Mouse (Mus musculus) lung, embryonic 15.5 days (tissue): Measurements from ENCODE around the gene Rabgap1. TPM values are rescaled to one million over a fixed set of nuclear protein-coding genes. Genes with fewer than 3 reads are reported as not detected.

ENCODE experiments used
- ATAC-seq: fragments of 200-750 bp; cut with Nextera tagmentation; 2 replicates; pipeline ENCODE4 v1.8.0; 2017; ENCODE audit warnings: moderate number of reproducible peaks, borderline replicate concordance; ENCODE audit not compliant: low FRiP score, low TSS enrichment; ENCODE audit errors: extremely low read depth
- H3K27ac ChIP-seq: fragments of 300-500 bp; sonication (generic); 2 replicates; pipeline ENCODE4 v1.5.1; 2015; ENCODE audit warnings: moderate library complexity, mild to moderate bottlenecking, inconsistent platforms
- H3K27me3 ChIP-seq: fragments of 300-500 bp; sonication (generic); 2 replicates; pipeline ENCODE4 v1.6.1; 2015; ENCODE audit warnings: inconsistent platforms
- H3K36me3 ChIP-seq: fragments of 300-500 bp; sonication (generic); 2 replicates; pipeline ENCODE4 v1.6.1; 2015; ENCODE audit warnings: inconsistent platforms
- H3K4me1 ChIP-seq: fragments of 300-500 bp; sonication (generic); 2 replicates; pipeline ENCODE4 v1.6.1; 2015; ENCODE audit warnings: inconsistent platforms
- H3K4me2 ChIP-seq: fragments of 300-500 bp; sonication (generic); 2 replicates; pipeline ENCODE4 v1.6.1; 2015; ENCODE audit warnings: inconsistent platforms, mild to moderate bottlenecking, moderate library complexity
- H3K4me3 ChIP-seq: fragments of 300-500 bp; sonication (generic); 2 replicates; pipeline ENCODE4 v1.5.1; 2015; ENCODE audit warnings: mild to moderate bottlenecking, inconsistent platforms
- H3K9ac ChIP-seq: fragments of 300-500 bp; sonication (generic); 2 replicates; pipeline ENCODE4 v1.6.1; 2015; ENCODE audit warnings: inconsistent platforms
- H3K9me3 ChIP-seq: fragments of 300-500 bp; sonication (generic); 2 replicates; pipeline ENCODE4 v1.6.1; 2016; ENCODE audit warnings: inconsistent platforms
- WGBS: fragments of 180-500 bp; shearing (Covaris S2); methylation state at CpG from one replicate; pipeline ENCODE4 v1.1.7; 2015; 5-methylcytosine and 5-hydroxymethylcytosine counted together
- polyA plus RNA-seq: library from polyadenylated mRNA; unstranded; fragments of >200 nt; fragmentation: Nextera tagmentation; extraction: Ambion mirVana; gene quantifications from 2 replicates; pipeline ENCODE4 v1.2.1, GENCODE M21; 2015

Gene Rabgap1
- 38.2 and 42.9 TPM in 2 replicates for polyA plus RNA-seq

DNA sequence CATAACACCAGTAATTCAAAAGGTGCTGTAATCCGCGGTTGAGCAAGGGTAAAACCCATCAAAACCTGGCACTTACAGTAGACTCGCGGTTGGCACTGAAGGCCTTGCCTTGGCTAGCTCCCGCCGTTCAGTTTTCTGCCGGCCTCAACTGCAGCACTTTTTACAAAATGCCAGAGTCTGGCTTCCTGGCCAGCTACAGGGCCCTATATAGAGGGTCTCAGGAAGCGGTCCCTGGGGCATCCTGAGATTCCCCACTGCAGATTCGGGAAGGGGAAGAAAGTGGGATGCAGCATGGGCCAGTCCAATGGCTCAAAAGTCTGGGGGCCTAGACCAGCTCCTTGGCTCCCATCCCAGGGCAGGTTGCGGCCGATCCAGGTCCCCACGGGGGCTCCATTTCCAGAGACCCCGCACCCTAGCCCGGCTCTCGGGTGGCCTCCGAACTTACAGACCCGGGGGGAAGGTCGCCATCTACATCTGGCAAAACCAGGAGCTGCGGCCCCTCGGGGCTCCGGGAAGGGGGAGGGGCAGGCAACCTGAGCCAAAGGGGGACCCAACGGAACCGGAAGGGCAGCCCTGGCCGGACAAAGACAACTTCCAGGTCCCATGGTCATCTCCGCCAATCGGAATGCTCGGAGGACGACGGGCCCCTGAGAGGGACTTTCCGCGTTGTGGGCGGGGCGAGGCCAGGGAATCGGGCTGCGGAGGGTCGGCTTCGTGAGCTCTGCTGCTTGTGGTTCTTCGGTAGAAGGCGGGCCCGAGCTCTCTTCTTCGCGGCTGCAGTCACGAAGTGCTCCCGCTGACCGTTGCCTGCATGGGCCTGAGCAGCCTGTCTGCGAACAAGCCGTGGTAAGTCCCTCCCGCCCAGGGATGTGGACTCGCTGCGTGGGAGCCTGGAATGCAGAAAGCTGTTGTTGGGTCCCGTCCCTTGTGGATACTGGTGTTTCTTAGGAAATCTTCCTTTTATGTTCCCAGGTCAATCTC is at the start of gene Rabgap1, which contains the start of the genes Zbtb26 and Zbtb6:
Rabgap1 (plus strand) TSS at position 669 of the 981 bp plus-strand sequence.
Zbtb26 (minus strand) TSS at position 525 of the 981 bp plus-strand sequence.
Zbtb6 (minus strand) TSS at position 561 of the 981 bp plus-strand sequence.
- H3K4me1 ChIP-seq = peaks cover 16% of the 10 kb centered on the region; the same call in 1 of the 2 replicates
- H3K27me3 ChIP-seq = no peaks in the 10 kb centered on the region
- H3K9ac ChIP-seq = peak within 1 kb of the TSS; percentile 90
- H3K4me2 ChIP-seq = peak within 1 kb of the TSS; percentile 65
- no peaks in the 10 kb centered on the region for H3K9me3 ChIP-seq
- peak within 1 kb of the TSS; percentile 86 for H3K27ac ChIP-seq
- WGBS = under 1% methylated on average over 51 of the region's 51 CpGs
- H3K36me3 ChIP-seq = no peaks in the 10 kb centered on the region
- peak within 1 kb of the TSS; percentile 81 for H3K4me3 ChIP-seq
- peak; percentile 100 for ATAC-seq

DNA sequence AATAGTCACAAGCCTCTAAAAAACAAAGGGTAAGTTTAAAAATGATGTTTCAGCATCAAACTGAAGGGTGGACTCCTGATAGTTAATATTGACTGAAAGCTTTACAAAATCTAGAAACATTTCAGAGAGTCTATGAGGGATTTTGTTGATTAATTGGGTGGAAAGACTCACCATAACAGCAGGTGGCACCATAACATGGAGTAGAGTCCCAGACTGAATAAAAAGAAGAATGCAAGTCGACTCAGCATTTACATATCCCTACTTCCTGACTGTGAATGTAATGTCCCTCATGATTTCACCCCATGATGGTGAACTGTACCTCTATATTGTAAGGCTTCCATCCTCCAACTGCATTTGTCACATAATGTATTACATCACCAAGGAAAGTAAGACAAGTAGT is 47.5 kb upstream of the Rabgap1 start:
- no peaks in the 10 kb centered on the region for H3K4me1 ChIP-seq
- no peak overlapping the region for H3K9ac ChIP-seq
- peaks cover 26% of the 10 kb centered on the region for H3K36me3 ChIP-seq
- H3K4me2 ChIP-seq = no peak overlapping the region
- H3K27me3 ChIP-seq = no peaks in the 10 kb centered on the region
- no peak overlapping the region for H3K4me3 ChIP-seq
- no peak for ATAC-seq
- H3K27ac ChIP-seq = no peak overlapping the region
- WGBS = 52% methylated on average over 1 of the region's 1 CpGs
- no peaks in the 10 kb centered on the region for H3K9me3 ChIP-seq

DNA sequence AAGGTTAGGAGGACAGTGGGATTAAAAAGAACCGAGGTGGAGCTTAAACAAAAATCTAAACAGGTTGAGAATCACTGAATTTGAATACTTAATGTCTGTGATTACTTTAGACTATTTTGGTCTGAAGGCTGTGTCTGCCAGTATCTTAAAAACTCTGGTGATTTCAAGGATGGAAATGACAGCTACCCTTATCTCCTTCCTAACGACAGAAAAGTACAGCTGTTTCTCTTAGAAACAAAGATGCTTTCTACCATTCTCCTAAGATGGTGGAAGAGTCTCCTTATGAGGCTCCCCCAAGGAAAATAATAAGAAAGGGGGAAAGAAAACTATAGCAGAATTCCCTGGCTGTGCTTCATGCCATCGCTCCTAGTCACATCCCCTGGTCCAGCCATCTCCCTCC is 21.2 kb upstream of the Rabgap1 start:
- Histone ChIP-seq H3K9me3 (no peaks in the 10 kb centered on the region), H3K9ac (peak overlapping the region; percentile 99), H3K4me1 (peaks cover 11% of the 10 kb centered on the region), H3K36me3 (no peaks in the 10 kb centered on the region), H3K27me3 (no peaks in the 10 kb centered on the region), H3K4me2 (peak overlapping the region; percentile 72), H3K4me3 (peak overlapping the region; percentile 100), H3K27ac (peak overlapping the region; percentile 97)
- ATAC-seq = no peak
- WGBS = 3% methylated on average over 3 of the region's 3 CpGs

DNA sequence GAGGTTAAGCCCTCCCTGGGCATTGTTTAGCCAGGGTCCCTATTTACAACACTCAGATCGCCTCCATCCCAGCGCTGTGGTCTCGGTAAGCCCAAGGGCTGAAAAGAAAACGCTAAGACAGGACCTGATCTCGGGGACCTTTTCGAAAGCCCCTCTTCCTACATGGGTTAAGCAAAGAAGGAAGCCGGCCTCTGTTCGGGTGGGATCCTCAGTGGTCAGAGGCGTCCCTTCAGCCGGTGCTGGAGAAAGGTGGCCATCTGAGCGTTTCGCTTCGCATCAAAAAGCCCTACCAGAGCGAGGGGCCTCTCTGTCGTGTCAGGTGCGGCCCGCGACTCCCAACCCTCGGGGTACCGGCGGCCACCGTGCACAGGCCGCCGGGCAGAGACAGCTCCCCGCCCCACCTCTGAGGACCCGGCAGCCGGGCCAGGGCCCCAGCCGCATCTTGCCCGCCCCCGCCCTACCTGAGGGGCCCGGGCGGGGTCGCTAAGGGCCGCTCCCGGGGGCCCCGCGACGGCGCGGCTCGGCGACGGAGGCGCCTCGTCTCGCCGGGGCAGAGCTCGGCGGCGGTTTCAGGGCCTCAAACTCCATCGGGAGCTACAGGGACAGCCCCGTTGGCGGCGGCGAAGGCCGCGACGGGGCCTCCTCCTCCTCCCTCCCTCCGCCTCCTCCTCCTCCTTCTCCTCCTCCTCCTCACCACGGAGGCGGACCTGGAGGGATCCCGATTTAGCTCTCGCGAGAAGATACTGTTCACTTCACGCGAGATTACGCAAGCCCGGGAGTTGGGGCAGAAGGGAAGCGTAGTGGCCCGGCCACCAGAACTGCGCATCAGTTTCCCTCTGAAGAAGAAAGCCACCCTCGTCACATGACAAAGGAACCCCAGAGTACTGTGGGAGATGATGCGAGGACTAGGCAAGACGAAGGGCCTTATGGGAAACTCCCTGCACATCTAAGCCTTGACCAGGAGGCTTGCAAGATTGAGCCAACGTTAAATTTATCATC is 20.5 kb upstream of the Rabgap1 start, which contains the start of gene Rc3h2:
Rc3h2 (minus strand) TSS at position 598 of the 999 bp plus-strand sequence.
- H3K4me2 ChIP-seq = peak within 1 kb of the TSS; percentile 72
- under 1% methylated on average over 73 of the region's 75 CpGs for WGBS
- peak; percentile 98 for ATAC-seq
- peaks cover under 1% of the 10 kb centered on the region; the same call in 1 of the 2 replicates for H3K36me3 ChIP-seq
- H3K27me3 ChIP-seq = no peaks in the 10 kb centered on the region
- peaks cover 11% of the 10 kb centered on the region for H3K4me1 ChIP-seq
- peak within 1 kb of the TSS; percentile 99 for H3K9ac ChIP-seq
- peak within 1 kb of the TSS; percentile 97 for H3K27ac ChIP-seq
- H3K9me3 ChIP-seq = no peaks in the 10 kb centered on the region
- peak within 1 kb of the TSS; percentile 100 for H3K4me3 ChIP-seq

DNA sequence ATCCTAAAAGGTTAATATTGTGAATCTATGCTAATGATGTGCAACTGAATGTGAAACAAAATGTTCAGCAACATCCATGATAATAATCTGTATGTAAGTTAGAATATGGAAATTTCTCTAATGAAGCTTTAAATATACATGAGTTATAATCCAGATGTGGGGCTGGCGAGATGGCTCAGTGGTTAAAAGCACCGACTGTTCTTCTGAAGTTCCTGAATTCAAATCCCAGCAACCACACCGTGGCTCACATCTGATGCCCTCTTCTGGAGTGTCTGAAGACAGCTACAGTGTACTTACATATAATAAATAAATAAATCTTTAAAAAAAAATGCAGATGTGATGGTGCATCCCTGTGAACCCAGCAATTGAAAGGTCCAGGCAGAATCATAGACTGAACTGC is 19.4 kb upstream of the Rabgap1 start:
- H3K9me3 ChIP-seq = no peaks in the 10 kb centered on the region
- peaks cover 13% of the 10 kb centered on the region for H3K4me1 ChIP-seq
- ATAC-seq = no peak
- H3K4me3 ChIP-seq = no peak overlapping the region
- H3K36me3 ChIP-seq = peaks cover 7% of the 10 kb centered on the region
- 59% methylated on average over 3 of the region's 3 CpGs for WGBS
- no peaks in the 10 kb centered on the region for H3K27me3 ChIP-seq
- H3K4me2 ChIP-seq = no peak overlapping the region
- H3K27ac ChIP-seq = no peak overlapping the region
- no peak overlapping the region for H3K9ac ChIP-seq

DNA sequence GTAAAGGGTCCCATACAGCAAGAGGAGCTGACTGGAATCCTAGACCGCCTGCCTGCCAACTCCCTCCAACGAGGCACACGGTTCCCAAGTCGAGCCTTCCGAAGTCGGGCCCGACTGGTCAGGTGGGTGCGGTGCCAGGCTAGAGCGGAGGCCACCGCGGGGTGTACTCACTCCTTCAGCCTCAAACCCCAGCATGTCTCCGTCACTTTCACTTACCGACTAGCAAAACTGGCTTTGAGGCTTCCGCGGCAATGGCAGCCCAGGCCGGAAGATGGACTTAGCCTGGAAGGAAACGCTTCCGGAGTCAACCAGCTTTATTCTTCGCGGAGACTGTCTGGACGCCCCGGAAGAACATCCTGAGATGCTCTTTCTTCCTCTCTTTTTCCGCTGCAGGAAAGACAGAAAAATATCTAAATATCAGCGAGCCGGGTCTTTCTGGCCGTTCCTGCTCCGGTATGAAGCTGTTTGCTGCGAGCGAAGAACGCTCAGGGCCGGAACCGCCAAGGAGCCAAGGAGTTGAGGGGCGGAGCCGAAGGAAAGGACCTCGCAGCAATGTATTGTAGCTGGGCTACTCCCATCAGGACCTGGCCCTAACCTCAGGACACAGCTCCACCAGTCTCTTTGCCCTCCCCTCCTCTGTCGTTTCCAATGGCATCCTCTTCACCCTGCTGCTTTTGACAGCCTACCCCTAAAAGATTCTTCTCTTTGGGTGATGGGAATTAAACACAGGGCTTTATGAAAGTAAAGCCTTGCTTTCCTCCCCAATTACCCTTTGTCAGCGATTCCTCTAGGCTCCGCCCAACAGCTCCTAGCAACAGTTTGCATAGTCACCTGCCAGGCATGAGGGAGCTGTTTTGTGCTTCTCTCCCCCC is 12.2 kb upstream of the Rabgap1 start:
- Histone ChIP-seq H3K27ac (peak overlapping the region; percentile 96), H3K27me3 (no peaks in the 10 kb centered on the region), H3K36me3 (peaks cover 18% of the 10 kb centered on the region), H3K4me3 (peak overlapping the region; percentile 87), H3K9ac (peak overlapping the region; percentile 82), H3K4me2 (peak overlapping the region; percentile 63), H3K4me1 (peaks cover 22% of the 10 kb centered on the region), H3K9me3 (no peaks in the 10 kb centered on the region)
- WGBS = under 1% methylated on average over 38 of the region's 38 CpGs
- peak; percentile 95 for ATAC-seq

DNA sequence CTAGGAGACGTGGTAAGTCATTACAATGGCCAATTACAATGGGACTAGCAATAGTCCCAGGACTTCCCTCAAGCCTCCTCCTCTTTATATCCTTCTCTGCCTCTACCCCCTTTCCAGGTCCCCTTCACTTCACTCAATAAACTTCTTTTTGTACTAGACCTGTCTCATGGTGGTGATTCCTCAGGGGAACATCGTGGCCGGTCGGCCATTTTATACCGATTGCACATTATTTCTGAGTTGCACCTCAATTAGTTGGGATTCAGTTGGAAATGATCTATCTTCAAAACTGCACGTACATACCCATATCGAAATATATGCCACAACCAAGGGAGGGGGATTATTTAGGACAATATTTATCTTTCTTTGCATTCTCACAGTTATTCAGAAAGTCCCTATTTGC is 11.5 kb upstream of the Rabgap1 start:
- peak overlapping the region; percentile 96 for H3K27ac ChIP-seq
- ATAC-seq = no peak; the same call in 1 of the 2 replicates
- WGBS = 29% methylated on average over 7 of the region's 7 CpGs
- no peaks in the 10 kb centered on the region for H3K9me3 ChIP-seq
- peaks cover 22% of the 10 kb centered on the region for H3K4me1 ChIP-seq
- peak overlapping the region; percentile 87 for H3K4me3 ChIP-seq
- no peak overlapping the region for H3K9ac ChIP-seq
- peak overlapping the region; percentile 63 for H3K4me2 ChIP-seq
- H3K36me3 ChIP-seq = peaks cover 25% of the 10 kb centered on the region
- H3K27me3 ChIP-seq = no peaks in the 10 kb centered on the region

DNA sequence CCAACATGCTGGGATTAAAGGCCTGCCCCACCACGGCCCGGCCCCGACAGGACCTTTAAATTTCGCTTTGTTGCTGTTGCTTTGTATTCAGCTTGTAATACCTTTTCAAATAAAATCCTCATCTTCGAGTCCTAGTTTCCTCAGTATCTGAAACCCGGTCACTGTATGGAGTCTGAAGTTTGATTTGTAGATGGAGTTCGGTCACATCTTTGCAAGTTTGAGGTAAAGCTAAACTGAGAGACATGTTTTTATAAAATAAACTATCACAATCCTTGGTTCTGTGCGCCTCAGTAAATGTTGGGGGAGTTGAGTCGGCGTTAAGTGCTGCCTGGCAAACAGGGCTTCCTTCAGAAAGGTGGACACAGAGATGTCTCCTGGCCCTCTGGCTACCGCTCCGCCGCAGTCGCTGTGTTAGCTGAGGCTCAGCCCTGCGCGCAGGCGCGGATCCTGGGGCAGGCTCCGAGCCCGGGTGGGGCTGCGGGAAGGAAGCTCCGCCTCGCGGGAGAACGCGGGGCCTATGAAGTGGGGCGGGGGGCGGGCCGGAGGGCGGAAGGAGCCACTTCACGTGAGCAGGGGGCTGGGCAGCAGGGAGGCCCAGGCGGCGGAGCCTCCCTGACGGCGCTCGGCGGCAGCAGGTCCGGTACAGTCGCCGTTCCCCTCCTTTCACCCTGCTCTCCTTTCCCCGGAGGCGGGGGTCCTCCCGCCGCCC is 8.7 kb downstream of the Rabgap1 start:
- Histone ChIP-seq H3K36me3 (no peaks in the 10 kb centered on the region), H3K9ac (peak overlapping the region; percentile 90), H3K4me3 (peak overlapping the region; percentile 79), H3K9me3 (no peaks in the 10 kb centered on the region), H3K4me1 (peaks cover 12% of the 10 kb centered on the region), H3K4me2 (peak overlapping the region; percentile 65), H3K27me3 (no peaks in the 10 kb centered on the region), H3K27ac (peak overlapping the region; percentile 93)
- 9% methylated on average over 31 of the region's 44 CpGs for WGBS
- ATAC-seq = peak; percentile 99

DNA sequence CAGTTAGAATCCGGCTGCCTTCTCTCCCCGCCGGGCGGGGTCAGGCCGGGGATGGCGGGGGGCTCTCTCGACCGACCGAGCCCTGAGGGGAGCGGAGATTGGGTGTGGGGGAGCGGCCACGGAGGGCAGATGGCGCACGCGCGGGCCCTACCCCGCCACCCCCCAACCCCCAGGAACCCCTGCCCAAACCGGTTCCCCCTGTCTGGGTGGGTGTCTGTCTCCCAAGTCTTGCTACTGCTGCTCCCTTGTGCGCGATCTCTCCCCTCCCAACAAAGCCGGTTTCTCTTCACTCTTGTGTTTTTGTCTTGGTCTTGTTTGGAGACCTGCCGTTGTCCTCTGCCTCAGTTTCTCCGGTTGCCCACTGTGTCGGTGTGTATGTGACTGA is 9.3 kb downstream of the Rabgap1 start:
- WGBS = 0% methylated on average over 18 of the region's 24 CpGs
- H3K4me3 ChIP-seq = peak overlapping the region; percentile 79
- H3K27me3 ChIP-seq = no peaks in the 10 kb centered on the region
- no peaks in the 10 kb centered on the region for H3K9me3 ChIP-seq
- H3K4me1 ChIP-seq = peaks cover 12% of the 10 kb centered on the region
- peak overlapping the region; percentile 65 for H3K4me2 ChIP-seq
- H3K36me3 ChIP-seq = no peaks in the 10 kb centered on the region
- peak overlapping the region; percentile 93 for H3K27ac ChIP-seq
- peak overlapping the region; percentile 90 for H3K9ac ChIP-seq
- peak; percentile 86 for ATAC-seq

DNA sequence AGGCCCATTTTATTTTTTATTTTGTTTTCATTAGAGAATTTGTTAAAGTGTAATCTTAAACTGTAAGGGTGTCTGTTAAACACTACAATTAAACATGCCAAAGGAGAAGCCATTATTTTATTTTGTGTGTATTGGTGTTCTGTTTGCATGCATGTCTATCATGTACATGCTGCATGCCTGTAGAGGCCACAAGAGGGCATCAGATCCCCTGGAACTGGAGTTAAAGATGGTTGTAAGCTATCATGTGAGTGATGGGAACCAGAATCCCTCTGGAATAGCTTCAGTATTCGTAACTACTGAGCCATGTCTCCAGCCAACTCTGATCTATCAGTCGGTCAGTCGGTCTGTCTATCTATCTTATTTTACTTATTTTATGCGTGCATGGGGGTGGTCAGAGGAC is 17.6 kb downstream of the Rabgap1 start:
- Histone ChIP-seq H3K27ac (no peak overlapping the region), H3K9ac (no peak overlapping the region), H3K36me3 (no peaks in the 10 kb centered on the region), H3K4me2 (no peak overlapping the region), H3K4me3 (no peak overlapping the region), H3K27me3 (no peaks in the 10 kb centered on the region), H3K9me3 (no peaks in the 10 kb centered on the region), H3K4me1 (0 out of 2 replicates have a peak, but pooled peaks cover 2% of the 10 kb centered on the region)
- 92% methylated on average over 4 of the region's 4 CpGs for WGBS
- no peak for ATAC-seq
